Mouse (Mus musculus): ENCODE measurements around the gene Ctnna2. TPM values are rescaled to one million over a fixed set of nuclear protein-coding genes. Genes with fewer than 3 reads are reported as not detected.
A peak's percentile ranks its signal among the peaks of the same experiment; 100 is the strongest.

Gene Ctnna2
- total RNA-seq, 2 experiments from 2014 or later, result 178 TPM

DNA sequence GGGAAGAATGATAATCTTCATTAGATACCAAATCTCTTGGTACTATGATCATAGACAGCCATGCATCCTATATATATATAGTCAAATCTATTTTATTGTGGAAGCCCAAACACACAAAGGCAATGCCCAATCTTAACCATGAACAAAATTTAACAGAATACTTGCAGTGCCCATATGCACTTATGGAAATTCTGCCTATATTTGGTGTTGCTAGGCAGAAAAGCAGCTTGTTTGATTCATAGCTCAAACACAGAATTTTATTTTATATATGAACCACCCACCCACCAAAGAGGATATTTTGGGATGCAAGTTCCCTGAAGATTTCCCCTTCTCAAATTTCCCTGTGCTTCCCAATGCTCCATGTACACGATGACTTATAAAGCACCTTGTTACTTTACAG, 655.2 kb downstream of the Ctnna2 start:
- no peak for DNase-seq
- intact Hi-C loops (cut with DNase I), result no loop called here

DNA sequence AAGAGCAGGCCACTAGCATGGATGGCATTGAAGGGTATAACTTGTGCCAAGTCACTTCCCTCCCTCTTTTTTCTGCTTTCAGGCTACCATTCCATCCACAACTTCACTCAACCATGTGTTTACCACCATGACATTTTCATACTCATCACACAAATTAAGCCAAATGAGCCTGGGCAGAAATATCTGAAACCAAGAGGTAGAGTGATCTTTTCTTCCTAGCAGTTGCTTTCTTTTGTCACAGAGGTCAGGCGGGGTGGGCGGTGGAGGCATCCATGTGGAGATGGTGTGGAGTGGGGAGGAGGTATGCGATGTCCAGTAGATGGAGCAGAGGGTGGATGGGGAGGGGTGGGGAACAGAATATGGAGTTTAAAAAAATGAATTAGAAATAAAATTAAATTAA, 672.7 kb downstream of the Ctnna2 start:
- intact Hi-C loops (cut with DNase I), result no loop called here
- no peak for DNase-seq

DNA sequence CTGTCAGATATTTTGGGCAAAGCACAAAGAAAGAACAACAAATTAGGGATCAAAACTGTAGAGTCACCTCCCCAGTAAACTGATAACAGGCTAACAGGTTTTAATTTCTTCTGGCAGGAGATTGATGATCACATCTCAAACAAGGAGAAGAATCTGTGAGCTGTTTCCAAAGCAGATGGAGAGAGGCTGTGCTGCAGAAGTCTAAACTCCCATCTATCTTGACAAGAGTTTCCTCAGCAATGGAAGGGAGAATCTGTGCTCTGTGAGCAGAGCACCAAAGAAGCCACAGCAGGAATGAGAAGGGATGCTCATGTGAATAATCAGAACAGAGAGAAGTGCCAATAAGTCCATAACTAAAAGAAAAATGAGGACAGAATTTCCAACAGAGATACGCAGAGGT, 678.2 kb downstream of the Ctnna2 start:
- DNase-seq, result no peak
- intact Hi-C loops (cut with DNase I), result no loop called here

DNA sequence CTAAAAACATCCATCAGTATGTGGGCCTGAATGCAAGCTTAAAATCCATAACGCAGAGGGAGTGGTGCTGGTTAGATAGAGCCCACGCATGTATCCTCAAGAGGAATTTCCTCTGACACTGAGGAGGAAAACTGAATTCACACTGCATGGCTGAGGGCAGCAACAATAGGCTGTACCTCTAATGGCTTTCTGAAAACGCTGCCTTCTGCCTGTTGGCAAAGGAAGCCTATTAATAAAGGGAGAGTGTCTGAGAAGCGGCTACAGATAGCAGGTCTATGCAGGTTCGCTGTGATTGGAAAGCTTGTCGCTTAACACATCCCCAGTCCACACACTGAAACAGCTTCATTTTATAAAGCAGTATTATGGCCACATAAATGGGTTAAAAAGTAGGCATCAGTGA, 688.1 kb downstream of the Ctnna2 start:
- DNase-seq, result no peak
- intact Hi-C loops (cut with DNase I), result no loop called here

DNA sequence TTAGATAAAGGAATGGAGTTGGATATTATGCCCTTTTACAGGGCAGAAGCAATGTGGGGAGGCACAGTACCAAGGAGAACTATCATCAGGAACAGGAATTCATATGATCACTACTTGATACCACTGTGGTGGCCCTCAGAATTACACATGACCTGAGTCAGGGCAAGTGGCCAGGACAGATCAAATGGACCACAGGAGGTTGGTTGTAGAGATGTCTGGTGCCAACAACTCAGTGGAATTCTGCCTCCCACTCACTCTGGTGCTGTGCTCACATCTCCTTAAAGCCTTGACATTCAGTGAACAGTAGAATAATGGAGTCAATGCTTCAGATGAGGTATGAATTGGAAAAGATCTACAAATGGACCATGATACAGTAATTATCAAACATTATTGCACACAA, 691.1 kb downstream of the Ctnna2 start:
- intact Hi-C loops (cut with DNase I), result no loop called here
- DNase-seq, result peak; percentile 80

DNA sequence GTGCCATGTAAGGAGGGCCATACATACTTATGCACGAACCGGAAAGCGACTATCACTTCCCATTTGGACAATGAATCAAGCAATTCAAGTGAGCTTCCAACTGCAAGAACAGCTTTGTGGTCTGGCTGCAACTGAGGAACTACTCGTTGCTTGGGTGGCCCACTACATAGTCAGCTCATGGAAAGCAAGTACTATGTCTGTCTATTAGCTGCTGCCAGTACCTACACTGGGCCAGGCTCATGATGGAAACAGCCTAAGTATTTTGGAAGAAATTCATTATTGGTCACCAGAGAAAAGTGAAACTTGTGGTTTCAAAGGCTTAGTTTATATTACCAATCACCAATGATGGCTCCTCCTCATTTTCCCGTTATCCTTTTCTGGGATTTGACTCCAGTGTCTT, 693.2 kb downstream of the Ctnna2 start:
- intact Hi-C loops (cut with DNase I), result no loop called here
- DNase-seq, result no peak

DNA sequence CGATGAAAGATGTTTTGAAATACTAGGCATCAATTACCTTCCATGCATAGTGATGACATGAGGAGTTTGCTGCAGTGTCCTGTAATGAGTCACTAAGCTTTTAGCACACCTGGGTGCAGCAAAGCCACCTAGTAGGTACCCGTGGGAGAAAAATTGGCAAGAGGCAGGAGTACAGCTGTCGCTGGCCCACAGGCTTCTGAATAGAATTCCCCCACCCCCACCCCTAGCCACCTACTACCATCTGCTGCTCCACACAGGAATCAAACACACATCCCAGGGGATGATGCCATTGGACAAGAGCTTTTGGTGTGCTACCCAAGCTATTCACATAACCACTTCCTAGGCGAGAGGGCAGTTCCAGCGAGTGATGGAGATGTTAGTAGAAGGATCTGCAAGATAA, 700.7 kb downstream of the Ctnna2 start:
- peak; percentile 32 for DNase-seq
- intact Hi-C loops (cut with DNase I), result no loop called here

DNA sequence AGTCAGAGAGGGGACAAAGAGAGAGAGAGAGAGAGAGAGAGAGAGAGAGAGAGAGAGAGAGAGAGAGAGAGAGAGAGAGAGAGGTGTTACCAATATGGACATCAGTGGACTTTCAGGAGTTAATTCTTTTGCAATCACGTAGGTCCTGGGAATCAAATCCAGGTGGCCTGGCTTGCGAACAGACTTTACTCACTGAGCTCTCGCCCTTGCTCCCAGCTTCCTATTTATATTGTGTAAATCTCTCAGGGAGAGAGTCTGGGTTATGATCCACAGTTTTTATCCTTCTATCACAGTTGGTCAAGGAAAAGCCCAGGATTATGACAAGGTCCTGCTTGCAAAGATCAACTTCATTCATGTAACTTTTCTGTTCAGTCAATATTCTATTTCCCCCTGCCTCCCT, 714.3 kb downstream of the Ctnna2 start:
- intact Hi-C loops (cut with DNase I), result no loop called here

DNA sequence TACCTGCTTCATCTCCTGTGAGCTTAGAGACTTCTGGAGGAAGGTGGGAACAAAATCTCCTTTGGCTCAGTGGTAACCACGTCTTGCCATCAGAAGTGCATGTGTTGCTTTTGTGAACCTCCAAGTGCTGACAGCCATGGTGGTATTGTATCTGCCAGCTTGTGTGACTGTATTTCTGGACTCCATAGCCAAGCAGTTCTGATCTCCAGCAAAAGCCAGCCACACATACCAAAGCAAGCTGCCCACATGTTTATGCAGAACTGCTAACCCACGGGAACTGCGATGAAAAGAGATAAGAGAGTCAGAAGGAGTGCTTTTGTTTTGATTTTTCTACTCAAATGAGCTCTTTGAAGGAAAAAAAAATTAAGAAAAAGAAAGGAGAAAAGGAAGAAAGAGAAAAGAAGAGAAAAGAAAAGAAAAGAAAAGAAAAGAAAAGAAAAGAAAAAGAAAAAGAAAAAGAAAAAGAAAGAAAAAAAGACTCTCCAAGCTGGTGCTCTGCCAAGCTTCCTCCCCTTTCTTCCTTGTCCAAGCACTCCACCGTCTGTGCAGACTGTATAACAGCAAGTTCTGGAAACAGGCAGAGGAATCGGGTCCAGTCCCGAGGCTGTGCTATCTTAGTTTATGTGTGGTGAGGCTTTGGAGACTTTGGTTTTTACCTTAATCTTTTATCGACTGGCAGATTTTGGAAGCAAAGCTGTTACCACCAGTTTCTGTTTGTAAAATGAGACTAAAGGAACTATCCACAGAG, 722.0 kb downstream of the Ctnna2 start:
- peak; percentile 20 for DNase-seq
- intact Hi-C loops (cut with DNase I), result no loop called here

More for the DNA sequence above, 714.3 kb downstream of the Ctnna2 start:
- DNase-seq, result no peak

DNA sequence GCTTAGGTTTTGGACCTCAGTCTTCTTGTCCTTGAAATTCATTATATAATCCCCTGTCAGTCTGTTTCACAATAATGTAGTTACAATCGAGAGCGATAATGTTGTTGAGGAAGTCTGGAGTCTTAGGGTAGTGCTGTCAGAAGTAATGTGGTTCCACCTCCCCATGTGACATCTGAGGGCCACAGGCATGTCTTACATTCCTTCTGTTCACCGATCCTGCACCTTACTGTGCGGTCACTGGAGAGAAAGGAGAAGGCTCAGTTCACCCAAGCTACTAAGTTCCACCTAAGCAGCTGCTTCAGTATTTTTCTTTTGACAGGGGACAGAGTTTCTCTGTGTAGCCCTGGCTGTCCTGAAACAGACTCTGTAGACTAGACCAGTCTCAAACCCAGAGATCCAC, 723.2 kb downstream of the Ctnna2 start:
- no peak for DNase-seq
- intact Hi-C loops (cut with DNase I), result no loop called here

DNA sequence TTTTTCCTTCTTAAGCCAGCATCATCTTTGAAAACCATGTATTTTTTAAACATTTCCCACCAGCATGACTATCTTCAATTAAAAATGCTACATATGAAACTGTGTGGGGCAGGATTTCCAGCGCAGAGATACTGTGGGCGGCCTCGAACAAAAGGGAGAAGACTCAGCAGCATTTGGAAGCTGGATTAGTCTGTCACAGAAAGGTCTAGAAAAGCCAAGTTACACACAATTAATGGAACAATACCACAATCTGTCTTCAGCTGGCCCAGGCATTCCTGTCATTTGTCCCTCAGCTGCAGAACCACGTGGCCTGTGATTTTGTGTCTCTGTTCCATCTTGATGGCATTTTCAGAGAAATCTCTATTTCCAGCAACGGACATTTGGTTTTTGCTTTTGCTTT, 726.0 kb downstream of the Ctnna2 start:
- no peak for DNase-seq
- intact Hi-C loops (cut with DNase I), result no loop called here

DNA sequence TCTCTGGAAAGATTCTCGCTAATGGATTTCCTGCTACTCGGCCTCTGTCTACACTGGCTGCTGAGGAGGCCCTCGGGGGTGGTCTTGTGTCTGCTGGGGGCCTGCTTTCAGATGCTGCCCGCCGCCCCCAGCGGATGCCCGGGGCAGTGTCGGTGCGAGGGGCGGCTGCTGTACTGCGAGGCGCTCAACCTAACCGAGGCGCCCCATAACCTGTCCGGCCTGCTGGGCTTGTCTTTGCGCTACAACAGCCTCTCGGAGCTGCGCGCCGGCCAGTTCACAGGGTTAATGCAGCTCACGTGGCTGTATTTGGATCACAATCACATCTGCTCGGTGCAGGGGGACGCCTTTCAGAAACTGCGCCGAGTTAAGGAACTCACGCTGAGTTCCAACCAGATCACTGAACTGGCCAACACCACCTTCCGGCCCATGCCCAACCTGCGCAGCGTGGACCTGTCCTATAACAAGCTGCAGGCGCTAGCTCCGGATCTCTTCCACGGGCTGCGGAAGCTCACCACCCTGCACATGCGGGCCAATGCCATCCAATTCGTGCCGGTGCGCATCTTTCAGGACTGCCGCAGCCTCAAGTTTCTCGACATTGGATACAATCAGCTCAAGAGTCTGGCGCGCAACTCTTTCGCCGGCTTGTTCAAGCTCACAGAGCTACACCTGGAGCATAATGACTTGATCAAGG, 735.8 kb downstream of the Ctnna2 start:
- intact Hi-C loops (cut with DNase I), result loop anchor here (10.0 kb wide), 1 partner anchor 331 kb away; no protein-coding TSS in a partner anchor
- peak; percentile 45 for DNase-seq

DNA sequence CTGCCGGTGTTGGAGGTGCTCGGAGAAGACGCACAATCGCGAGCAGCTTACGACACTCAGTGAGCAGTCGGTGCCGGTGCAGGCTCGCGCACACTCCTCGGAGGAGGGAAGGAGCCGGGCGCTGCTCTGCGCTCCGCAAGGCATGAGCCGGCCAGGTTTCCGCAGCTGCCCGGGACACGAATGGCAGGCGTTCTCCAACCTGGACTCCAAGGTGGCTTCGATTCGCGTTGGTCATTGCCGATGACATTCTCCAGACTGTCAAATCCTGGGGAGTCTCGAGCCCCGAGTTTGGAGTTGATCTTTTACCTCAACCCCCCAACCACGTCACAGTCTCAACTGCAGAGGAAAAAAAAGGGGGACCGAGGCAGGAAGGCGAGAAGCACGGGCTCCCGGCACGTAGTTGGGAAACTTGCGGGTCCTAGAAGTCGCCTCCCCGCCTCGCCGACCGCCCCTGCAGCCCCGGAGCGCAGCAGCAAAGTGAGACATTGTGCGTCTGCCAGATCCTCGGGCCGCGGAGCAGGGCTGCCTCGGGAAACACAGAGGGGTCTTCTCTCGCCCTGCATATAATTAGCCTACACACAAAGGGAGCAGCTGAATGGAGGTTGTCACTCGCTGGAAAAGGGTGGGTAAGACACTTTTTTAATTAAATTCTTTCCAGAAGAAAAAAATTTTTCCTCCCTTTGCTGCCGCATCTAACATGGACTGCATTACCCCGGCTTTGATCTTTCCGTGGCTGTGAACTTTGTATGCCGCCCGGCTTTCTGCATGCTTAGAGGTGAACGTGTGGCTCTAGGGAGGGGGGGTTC, 736.7 kb downstream of the Ctnna2 start, which contains the start of gene Lrrtm1:
Gene Lrrtm1, plus strand, starts transcription at position 89 of the 806 bp plus-strand sequence.
- intact Hi-C loops (cut with DNase I), result loop anchor here (10.0 kb wide), 1 partner anchor 332 kb away; no protein-coding TSS in a partner anchor

DNA sequence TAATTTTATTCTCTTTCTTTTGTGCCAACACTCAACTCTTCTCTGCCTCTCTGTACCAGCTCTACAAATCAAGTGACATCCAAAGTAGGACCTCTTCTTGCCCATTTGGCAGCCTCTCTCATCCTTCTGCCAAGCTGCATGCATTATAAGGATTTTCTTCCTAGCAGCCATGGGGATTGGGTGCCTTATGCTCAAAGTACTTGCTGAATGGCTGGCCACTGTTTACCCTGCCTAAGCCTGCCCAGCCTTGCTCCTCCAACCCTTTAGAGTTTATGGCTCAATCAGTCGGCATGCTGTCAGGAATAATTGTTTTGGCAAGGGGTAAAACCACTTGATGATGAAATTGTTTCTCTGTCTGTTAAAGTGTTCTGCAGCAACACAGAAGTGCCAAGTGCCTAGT, 739.1 kb downstream of the Ctnna2 start:
- peak; percentile 70 for DNase-seq

More for the DNA sequence above, 736.7 kb downstream of the Ctnna2 start, which contains the start of gene Lrrtm1:
- peak; percentile 68 for DNase-seq

DNA sequence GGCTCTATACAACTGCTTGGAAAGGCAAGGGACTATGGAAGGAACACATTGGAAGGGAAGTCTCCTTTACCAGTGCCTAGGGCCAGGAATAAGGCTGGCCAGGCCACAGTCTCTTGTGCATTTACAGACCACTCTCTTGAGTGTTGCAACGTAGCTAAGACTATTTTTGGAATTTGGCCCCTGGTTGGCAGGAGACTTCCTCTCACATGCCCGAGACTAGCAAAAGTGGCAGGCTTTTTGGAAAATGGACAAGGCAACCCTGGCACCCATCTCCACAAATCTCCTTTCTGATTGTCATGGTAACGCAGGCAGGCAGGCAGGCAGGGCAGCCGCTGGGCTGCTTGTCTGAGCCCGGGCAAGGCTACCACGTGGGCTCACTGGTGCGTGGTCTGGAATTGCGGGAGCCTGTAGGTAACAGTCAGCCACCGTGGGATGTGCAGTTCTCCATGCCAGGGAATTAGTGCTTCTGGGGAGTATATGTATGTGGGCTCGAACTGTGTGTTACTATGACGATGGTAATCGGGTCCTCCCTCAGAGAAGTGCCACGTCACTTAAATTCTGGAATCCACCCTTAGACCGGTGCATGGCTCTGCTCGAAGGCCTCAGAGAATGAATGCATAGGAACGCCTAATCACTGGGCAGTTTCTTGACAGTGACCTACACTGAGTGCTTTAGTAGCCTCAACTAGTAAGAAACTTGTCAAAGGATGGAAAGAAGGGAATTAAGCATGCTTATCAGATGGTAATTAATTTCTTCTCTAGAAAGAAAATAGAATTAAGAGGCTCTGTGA, 756.5 kb downstream of the Ctnna2 start:
- DNase-seq, result peak; percentile 81
- intact Hi-C loops (cut with DNase I), result no loop called here

More for the DNA sequence above, 739.1 kb downstream of the Ctnna2 start:
- intact Hi-C loops (cut with DNase I), result loop anchor here (10.0 kb wide), 1 partner anchor 334 kb away; no protein-coding TSS in a partner anchor

DNA sequence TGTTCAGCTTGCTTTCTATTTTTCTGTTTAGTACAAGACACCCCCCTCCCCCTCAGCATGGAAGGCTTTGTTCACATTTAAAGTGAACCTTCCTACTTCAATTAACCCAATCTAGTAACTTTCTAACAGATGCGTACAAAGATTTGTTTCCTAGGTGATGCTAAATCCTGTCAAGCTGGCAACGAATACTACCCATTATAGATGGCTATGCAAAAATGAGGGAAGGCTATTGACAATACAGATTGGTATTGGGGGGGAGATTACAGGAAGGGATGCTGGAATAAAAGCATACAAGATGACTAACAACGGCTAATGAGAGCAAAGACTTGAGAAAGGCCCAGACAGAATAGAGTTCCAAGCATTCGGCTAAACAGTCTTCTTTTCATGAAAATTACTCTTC, 758.7 kb downstream of the Ctnna2 start:
- no peak for DNase-seq
- intact Hi-C loops (cut with DNase I), result no loop called here

DNA sequence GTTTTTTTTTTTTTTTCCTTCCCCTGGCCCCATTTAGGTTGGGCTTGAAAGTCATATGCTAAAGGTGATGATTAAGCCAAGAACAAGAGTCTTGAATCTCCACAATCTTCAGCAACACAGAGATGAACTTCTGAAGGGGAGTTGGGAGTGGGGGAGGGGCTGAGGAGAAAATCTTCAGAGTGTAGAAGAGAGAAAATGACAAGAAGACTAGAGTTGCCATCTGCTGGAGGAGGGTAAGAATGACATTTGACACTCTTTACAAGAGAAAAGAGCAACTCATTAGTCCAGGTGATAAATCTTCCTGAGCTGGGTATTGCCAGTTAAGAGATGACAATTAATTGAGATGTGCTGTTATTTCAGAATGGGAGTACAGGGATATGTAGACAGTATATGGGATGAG, 760.6 kb downstream of the Ctnna2 start:
- intact Hi-C loops (cut with DNase I), result no loop called here
- peak; percentile 66 for DNase-seq

DNA sequence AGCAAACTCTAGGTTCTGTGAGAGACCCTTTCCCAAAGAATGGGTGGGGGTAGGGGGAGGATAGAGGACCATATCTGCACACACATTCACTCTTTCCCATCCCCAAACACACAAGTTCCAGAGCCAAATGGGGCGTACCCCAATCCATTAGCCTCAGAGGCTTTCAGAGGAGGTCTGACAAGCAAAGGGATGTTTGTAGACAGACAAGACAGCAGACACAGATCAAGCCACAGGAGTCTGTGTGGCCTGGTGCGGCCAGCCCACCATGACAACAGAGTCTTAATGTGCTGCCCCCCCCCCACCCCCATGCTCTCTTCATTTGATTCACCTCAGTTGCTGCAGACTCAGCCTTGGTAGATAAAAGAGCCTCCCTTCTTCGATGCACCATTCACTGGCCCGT, 764.2 kb downstream of the Ctnna2 start:
- intact Hi-C loops (cut with DNase I), result no loop called here
- DNase-seq, result no peak

DNA sequence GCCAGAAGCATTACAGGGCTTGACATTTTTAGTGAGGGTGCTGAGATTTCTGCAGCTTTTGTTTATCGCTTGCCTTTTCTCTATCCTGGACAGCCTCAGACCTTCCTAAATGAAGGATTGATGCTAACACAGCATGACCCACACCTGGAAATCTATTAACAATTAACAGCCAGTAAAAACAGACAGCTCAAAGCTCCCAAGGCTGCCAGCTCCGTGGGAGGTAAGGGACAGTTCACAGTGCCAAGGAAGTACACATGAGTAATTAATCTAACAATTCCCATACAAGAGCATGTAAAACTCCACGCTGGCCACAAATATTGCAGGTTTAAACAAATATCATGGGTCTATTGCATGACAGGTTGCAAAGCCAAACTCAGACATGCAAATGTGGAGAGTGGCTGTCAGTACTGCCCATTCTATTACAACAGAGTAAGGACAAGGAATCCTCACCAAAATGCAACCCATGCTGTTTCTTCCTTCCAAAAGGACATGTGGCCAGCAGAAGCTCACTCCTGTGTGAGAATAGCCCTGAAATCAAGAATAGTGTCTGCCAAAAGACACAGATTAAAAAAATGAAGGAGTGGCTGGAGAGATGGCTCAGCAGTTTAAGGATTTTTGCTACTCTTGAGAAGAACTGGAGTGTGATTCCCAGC, 765.6 kb downstream of the Ctnna2 start:
- intact Hi-C loops (cut with DNase I), result no loop called here
- DNase-seq, result peak; percentile 43

DNA sequence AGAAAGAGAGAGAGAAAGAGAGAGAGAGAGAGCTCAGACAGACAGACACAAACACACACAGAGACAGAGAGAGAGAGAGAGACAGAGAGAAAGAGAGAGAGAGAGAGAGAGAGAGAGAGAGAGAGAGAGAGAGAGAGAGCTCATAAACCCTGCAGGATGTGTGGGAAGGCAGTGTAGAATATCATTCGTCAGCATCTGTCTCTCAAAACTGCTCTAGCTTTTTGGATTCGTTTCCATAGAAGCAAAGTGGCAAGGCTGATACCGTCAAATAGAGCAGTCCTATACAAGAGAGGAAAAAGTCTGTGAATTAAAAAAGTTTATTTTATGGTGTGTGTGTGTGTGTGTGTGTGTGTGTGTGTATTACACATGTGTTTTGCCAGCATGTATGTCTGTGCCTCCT, 769.6 kb downstream of the Ctnna2 start:
- intact Hi-C loops (cut with DNase I), result no loop called here
- no peak for DNase-seq
